Mouse (Mus musculus): ENCODE results near the gene Adssl1. TPM values are rescaled to one million over a fixed set of nuclear protein-coding genes. Genes with fewer than 3 reads are reported as not detected.
A peak's percentile ranks its signal among the peaks of the same experiment; 100 is the strongest.

Adssl1 gene
- polyA plus RNA-seq, 1 experiment from 2014 or later: 69.3 TPM

DNA sequence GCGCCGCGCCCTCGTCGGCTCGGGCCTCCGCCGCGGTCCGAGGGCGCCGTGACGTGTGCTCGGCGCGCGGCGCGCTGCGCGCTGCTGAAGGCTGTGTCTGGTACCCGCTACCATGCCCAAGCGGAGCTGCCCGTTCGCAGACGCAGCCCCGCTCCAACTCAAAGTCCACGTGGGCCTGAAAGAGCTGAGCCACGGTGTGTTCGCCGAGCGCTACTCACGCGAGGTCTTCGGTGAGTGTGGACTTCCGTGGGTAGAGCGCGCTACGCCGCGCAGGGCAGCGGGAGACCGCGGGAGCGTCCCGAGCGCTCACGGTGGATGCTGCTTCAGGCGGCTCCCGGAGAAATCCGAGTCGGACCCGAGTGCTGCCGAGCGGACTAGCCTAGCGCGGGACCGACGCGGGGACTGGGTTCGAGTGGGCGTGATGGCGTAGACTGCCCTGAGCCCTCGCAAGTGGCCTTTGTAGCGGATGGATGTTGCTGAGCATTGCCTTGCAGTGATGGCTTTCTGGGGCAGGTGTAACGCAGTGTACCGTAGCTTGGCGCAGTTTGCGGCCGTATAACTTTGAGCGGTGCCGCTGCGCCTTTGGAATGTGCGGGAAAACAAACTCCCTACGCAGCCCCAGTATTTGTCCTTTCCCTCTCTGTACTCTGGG lies 25.1 kb downstream of the Adssl1 start:
- Histone ChIP-seq H3K36me3 (peaks cover 47% of the 10 kb centered on the region), H3K27ac (replicated peaks) (peak overlapping the region; percentile 85), H3K9me3 (no peaks in the 10 kb centered on the region), H3K4me2 (peak overlapping the region; percentile 85), H3K4me1 (peaks cover 21% of the 10 kb centered on the region), H3K27me3 (replicated peaks) (no peaks in the 10 kb centered on the region), H3K9ac (peak overlapping the region; percentile 91), H3K4me3 (peak overlapping the region; percentile 65)
- under 1% methylated on average over 75 of the region's 75 CpGs for WGBS
- no peak for ATAC-seq (ENCODE audit: extremely low read depth, insufficient number of reproducible peaks, low FRiP score, low TSS enrichment)

GRCm38 (mm10) chr12:112646139-112646538 lies 26.3 kb downstream of the Adssl1 start:
- Histone ChIP-seq H3K36me3 (peaks cover 47% of the 10 kb centered on the region), H3K4me1 (peaks cover 21% of the 10 kb centered on the region), H3K9ac (peak overlapping the region; percentile 91), H3K27ac (replicated peaks) (no peak overlapping the region), H3K4me2 (peak overlapping the region; percentile 85), H3K4me3 (peak overlapping the region; percentile 65), H3K9me3 (no peaks in the 10 kb centered on the region), H3K27me3 (replicated peaks) (no peaks in the 10 kb centered on the region)
- 53% methylated on average over 6 of the region's 6 CpGs for WGBS
- ATAC-seq (ENCODE audit: extremely low read depth, insufficient number of reproducible peaks, low FRiP score, low TSS enrichment): no peak

DNA sequence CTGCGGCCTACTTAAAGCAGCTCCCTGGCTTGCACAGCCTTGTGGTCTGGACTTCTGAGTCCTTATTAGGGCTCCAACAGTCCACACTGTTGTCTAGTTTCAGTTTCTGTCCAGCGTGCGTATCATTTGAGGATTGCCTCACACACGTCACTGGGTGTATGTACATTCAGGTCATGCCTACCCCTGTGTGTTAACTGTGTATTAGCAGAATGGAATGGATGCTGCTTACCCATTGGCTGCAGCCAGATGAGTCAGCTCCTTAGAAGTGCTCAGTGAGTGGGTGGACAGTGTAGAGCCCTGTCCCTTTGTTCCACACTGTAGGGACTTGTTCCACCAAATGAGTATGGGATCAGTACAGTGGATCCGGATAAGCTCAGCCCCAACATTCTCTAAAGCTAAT lies 28.2 kb downstream of the Adssl1 start:
- H3K4me2 ChIP-seq: no peak overlapping the region
- H3K4me3 ChIP-seq: no peak overlapping the region
- WGBS: 89% methylated on average over 5 of the region's 5 CpGs
- no peak for ATAC-seq (ENCODE audit: extremely low read depth, insufficient number of reproducible peaks, low FRiP score, low TSS enrichment)
- peaks cover 24% of the 10 kb centered on the region for H3K4me1 ChIP-seq
- H3K9me3 ChIP-seq: no peaks in the 10 kb centered on the region
- no peaks in the 10 kb centered on the region for H3K27me3 ChIP-seq (replicated peaks)
- H3K36me3 ChIP-seq: peaks cover 64% of the 10 kb centered on the region
- no peak overlapping the region for H3K9ac ChIP-seq
- H3K27ac ChIP-seq (replicated peaks): no peak overlapping the region

- Histone ChIP-seq H3K9ac (no peak overlapping the region), H3K4me2 (no peak overlapping the region), H3K27me3 (replicated peaks) (no peaks in the 10 kb centered on the region), H3K4me3 (no peak overlapping the region), H3K36me3 (peaks cover 98% of the 10 kb centered on the region), H3K27ac (replicated peaks) (no peak overlapping the region), H3K9me3 (no peaks in the 10 kb centered on the region), H3K4me1 (peaks cover 33% of the 10 kb centered on the region)
- ATAC-seq (ENCODE audit: extremely low read depth, insufficient number of reproducible peaks, low FRiP score, low TSS enrichment): no peak
- 73% methylated on average over 5 of the region's 5 CpGs for WGBS
These were observed 32.1 kb downstream of the Adssl1 start for GRCm38 (mm10) chr12:112651778-112652439.

DNA sequence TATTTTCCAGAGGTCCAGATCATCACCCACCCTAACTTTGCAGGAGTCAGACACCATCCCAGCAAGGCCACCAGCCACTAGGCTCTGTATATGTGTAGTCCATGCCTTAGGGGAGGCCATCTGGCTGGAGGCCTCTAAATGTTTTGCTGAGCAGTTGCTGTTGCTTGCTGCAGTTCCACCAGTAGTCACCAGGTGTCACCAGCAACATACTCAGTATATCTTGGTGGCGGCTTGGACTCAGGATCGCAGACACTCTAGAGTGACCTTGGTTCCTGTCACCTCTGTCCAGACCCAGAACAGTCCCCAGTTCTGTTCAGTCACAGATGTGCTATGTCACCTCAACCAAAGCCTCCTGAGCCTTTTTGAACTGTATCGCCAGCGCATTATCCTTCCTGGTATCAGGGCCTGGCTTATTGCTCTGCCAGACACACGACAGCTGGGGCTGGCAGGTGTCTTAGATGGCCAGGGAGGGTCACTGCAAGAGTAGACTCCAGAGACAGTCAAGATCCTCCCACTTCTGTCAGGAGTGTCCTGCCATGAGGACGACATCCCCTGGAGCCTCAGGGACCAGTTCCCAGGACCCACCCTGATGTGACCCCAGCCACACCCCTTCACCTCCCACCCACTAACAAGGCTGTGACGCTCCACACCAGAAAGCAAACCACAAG lies 33.4 kb downstream of the Adssl1 start:
- ATAC-seq (ENCODE audit: extremely low read depth, insufficient number of reproducible peaks, low FRiP score, low TSS enrichment): 0 out of 2 replicates have a peak, but pooled peaks have one; percentile 26
- H3K27ac ChIP-seq (replicated peaks): peak overlapping the region; percentile 88
- H3K4me3 ChIP-seq: no peak overlapping the region
- WGBS: 31% methylated on average over 7 of the region's 7 CpGs
- H3K27me3 ChIP-seq (replicated peaks): no peaks in the 10 kb centered on the region
- H3K4me1 ChIP-seq: peaks cover 33% of the 10 kb centered on the region
- peak overlapping the region; percentile 70 for H3K9ac ChIP-seq
- H3K4me2 ChIP-seq: 0 out of 2 replicates have a peak overlapping the region, but pooled peaks have one; percentile 16
- H3K9me3 ChIP-seq: no peaks in the 10 kb centered on the region
- H3K36me3 ChIP-seq: peaks cover 98% of the 10 kb centered on the region

DNA sequence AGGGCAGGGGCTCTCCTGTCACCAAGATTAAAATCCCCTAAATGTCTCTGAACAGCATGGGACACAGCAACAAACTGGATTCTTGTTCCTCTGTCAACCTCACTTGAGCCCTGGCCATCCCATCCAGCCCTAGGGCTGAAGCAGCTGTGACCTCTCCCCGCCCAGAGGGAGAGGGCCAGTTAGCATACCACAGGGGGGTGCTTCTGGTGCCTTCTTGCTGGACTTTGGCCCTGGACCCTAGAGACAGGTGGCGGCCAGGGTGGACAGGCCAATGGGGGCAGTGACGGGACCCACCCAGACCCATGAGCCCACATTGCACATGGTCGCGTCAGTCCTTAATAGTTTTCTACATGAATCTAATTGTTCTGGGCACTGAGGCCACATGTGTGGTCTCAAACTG lies 34.2 kb downstream of the Adssl1 start:
- peak overlapping the region; percentile 16; the same call in 1 of the 2 replicates for H3K4me2 ChIP-seq
- peaks cover 98% of the 10 kb centered on the region for H3K36me3 ChIP-seq
- H3K27me3 ChIP-seq (replicated peaks): no peaks in the 10 kb centered on the region
- H3K9ac ChIP-seq: peak overlapping the region; percentile 70
- H3K4me1 ChIP-seq: peaks cover 40% of the 10 kb centered on the region
- WGBS: 90% methylated on average over 5 of the region's 5 CpGs
- H3K27ac ChIP-seq (replicated peaks): peak overlapping the region; percentile 88
- no peak for ATAC-seq (ENCODE audit: extremely low read depth, insufficient number of reproducible peaks, low FRiP score, low TSS enrichment)
- H3K4me3 ChIP-seq: no peak overlapping the region
- H3K9me3 ChIP-seq: no peaks in the 10 kb centered on the region

DNA sequence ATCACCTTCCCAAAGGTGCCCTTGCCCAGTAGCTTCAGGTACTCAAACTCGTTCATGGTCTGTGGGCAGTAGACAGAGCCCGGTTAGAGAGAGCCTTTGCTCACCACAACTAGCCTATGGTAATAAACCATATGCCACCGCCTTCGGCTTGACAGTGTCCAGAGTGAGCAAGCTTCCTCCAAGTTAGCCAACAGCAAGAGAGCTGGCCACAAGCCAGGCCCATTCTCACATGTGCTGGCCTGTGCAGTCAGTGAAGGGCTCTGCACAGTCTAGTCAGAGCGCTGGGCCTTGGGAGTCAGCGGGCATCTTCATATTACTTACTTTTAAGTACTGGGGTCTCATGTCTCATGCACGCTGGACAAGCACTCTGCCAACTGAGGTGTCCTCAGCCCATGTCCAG lies 38.8 kb downstream of the Adssl1 start:
- Histone ChIP-seq H3K9ac (no peak overlapping the region; the same call in 1 of the 2 replicates), H3K9me3 (no peaks in the 10 kb centered on the region), H3K4me3 (no peak overlapping the region), H3K27ac (replicated peaks) (peak overlapping the region; percentile 99; the same call in 1 of the 2 replicates), H3K36me3 (peaks cover 97% of the 10 kb centered on the region), H3K27me3 (replicated peaks) (no peaks in the 10 kb centered on the region), H3K4me2 (no peak overlapping the region), H3K4me1 (peaks cover 79% of the 10 kb centered on the region)
- no peak for ATAC-seq (ENCODE audit: extremely low read depth, insufficient number of reproducible peaks, low FRiP score, low TSS enrichment)
- 84% methylated on average over 7 of the region's 7 CpGs for WGBS

- ATAC-seq (ENCODE audit: extremely low read depth, insufficient number of reproducible peaks, low FRiP score, low TSS enrichment): no peak
- H3K27me3 ChIP-seq (replicated peaks): no peaks in the 10 kb centered on the region
- 78% methylated on average over 6 of the region's 6 CpGs for WGBS
- H3K36me3 ChIP-seq: peaks cover 97% of the 10 kb centered on the region
- H3K27ac ChIP-seq (replicated peaks): peak overlapping the region; percentile 99
- peak overlapping the region; percentile 21 for H3K9ac ChIP-seq
- no peaks in the 10 kb centered on the region for H3K9me3 ChIP-seq
- H3K4me3 ChIP-seq: no peak overlapping the region
- peaks cover 79% of the 10 kb centered on the region for H3K4me1 ChIP-seq
- no peak overlapping the region for H3K4me2 ChIP-seq
These were observed 39.3 kb downstream of the Adssl1 start for GRCm38 (mm10) chr12:112659109-112659508.

- peak overlapping the region; percentile 32 for H3K4me3 ChIP-seq
- 15% methylated on average over 5 of the region's 5 CpGs for WGBS
- H3K9ac ChIP-seq: peak overlapping the region; percentile 69
- H3K4me1 ChIP-seq: peaks cover 79% of the 10 kb centered on the region
- H3K9me3 ChIP-seq: no peaks in the 10 kb centered on the region
- H3K27me3 ChIP-seq (replicated peaks): no peaks in the 10 kb centered on the region
- ATAC-seq (ENCODE audit: extremely low read depth, insufficient number of reproducible peaks, low FRiP score, low TSS enrichment): peak; percentile 58; the same call in 1 of the 2 replicates
- peaks cover 95% of the 10 kb centered on the region for H3K36me3 ChIP-seq
- H3K27ac ChIP-seq (replicated peaks): peak overlapping the region; percentile 99
- peak overlapping the region; percentile 67 for H3K4me2 ChIP-seq
These were observed 40.9 kb downstream of the Adssl1 start for GRCm38 (mm10) chr12:112660576-112661326.

DNA sequence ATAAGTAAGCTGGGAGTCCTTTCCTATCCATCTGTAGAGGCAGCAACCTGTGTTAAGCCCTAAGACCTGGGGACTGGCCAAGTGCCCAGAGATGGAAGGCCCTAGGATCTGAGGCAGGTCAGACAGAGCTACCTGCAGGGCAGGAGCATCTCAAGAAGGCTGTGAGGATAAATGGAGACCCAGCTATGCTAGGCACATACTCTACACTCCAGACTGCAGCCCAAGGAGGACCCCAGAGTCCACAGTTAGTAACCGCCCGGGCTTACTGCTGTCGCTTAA lies 41.4 kb downstream of the Adssl1 start:
- peaks cover 95% of the 10 kb centered on the region for H3K36me3 ChIP-seq
- H3K4me3 ChIP-seq: peak overlapping the region; percentile 21
- peak overlapping the region; percentile 67 for H3K4me2 ChIP-seq
- no peaks in the 10 kb centered on the region for H3K9me3 ChIP-seq
- peak overlapping the region; percentile 99 for H3K27ac ChIP-seq (replicated peaks)
- 45% methylated on average over 3 of the region's 3 CpGs for WGBS
- peaks cover 79% of the 10 kb centered on the region for H3K4me1 ChIP-seq
- H3K9ac ChIP-seq: peak overlapping the region; percentile 61
- H3K27me3 ChIP-seq (replicated peaks): no peaks in the 10 kb centered on the region
- no peak for ATAC-seq (ENCODE audit: extremely low read depth, insufficient number of reproducible peaks, low FRiP score, low TSS enrichment)

DNA sequence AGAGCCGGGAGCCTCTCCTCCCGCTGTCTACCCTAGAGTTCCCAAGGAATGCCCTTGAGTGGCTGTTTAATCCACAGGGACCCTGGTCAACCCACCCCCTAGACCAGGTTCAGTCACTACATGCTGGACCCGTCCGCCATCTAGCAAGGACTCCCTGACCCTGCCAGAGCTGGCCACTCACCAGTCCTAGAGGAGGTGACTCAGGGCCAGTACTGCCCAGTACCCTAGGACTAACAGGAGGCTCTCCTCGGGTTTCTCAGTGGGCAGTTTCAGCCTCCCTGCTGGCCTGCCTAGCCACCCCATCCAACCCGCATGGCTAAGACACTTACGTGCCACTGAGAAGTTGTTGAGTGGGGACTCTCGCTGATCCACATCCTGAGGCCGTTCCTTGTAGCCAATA lies 42.0 kb downstream of the Adssl1 start:
- no peak for ATAC-seq (ENCODE audit: extremely low read depth, insufficient number of reproducible peaks, low FRiP score, low TSS enrichment)
- no peaks in the 10 kb centered on the region for H3K27me3 ChIP-seq (replicated peaks)
- H3K4me2 ChIP-seq: peak overlapping the region; percentile 67
- peak overlapping the region; percentile 99 for H3K27ac ChIP-seq (replicated peaks)
- 65% methylated on average over 9 of the region's 9 CpGs for WGBS
- peak overlapping the region; percentile 61 for H3K9ac ChIP-seq
- no peaks in the 10 kb centered on the region for H3K9me3 ChIP-seq
- H3K4me1 ChIP-seq: peaks cover 85% of the 10 kb centered on the region
- H3K4me3 ChIP-seq: peak overlapping the region; percentile 21; the same call in 1 of the 2 replicates
- H3K36me3 ChIP-seq: peaks cover 95% of the 10 kb centered on the region

Measured in heart, embryonic 13.5 days (tissue).